Mouse (Mus musculus): ENCODE measurements around the gene Ntn3.
A peak's percentile ranks its signal among the peaks of the same experiment; 100 is the strongest.

The Ntn3 gene

GRCm38 (mm10) chr17:24211631-24212440 lies 2.5 kb upstream of the Ntn3 start:
- DNase-seq (ENCODE audit: low read depth, low spot score): no peak

GRCm38 (mm10) chr17:24210591-24210990 lies 1.3 kb upstream of the Ntn3 start:
- DNase-seq (ENCODE audit: low read depth, low spot score): no peak

GRCm38 (mm10) chr17:24209916-24210240 lies 547 bp upstream of the Ntn3 start:
- DNase-seq (ENCODE audit: low read depth, low spot score): no peak

GRCm38 (mm10) chr17:24208641-24209042 lies 689 bp downstream of the Ntn3 start:
- no peak for DNase-seq (ENCODE audit: low read depth, low spot score)

- DNase-seq (ENCODE audit: low read depth, low spot score): no peak
These were observed 1.3 kb downstream of the Ntn3 start for GRCm38 (mm10) chr17:24207768-24208640.

GRCm38 (mm10) chr17:24206451-24207351 lies 2.6 kb downstream of the Ntn3 start:
- DNase-seq (ENCODE audit: low read depth, low spot score): no peak

GRCm38 (mm10) chr17:24205908-24206361 lies 3.4 kb downstream of the Ntn3 start:
- no peak for DNase-seq (ENCODE audit: low read depth, low spot score)

GRCm38 (mm10) chr17:24205284-24205888 lies 3.9 kb downstream of the Ntn3 start, which contains the start of gene Tbc1d24:
TSS of gene Tbc1d24 (minus strand) at chr17:24205562.
- peak; percentile 88 for DNase-seq (ENCODE audit: low read depth, low spot score)

GRCm38 (mm10) chr17:24204846-24205245 lies 4.5 kb downstream of the Ntn3 start:
- DNase-seq (ENCODE audit: low read depth, low spot score): no peak

GRCm38 (mm10) chr17:24203611-24204534 lies 5.5 kb downstream of the Ntn3 start:
- no peak for DNase-seq (ENCODE audit: low read depth, low spot score)

- no peak for DNase-seq (ENCODE audit: low read depth, low spot score)
These were observed 6.3 kb downstream of the Ntn3 start for GRCm38 (mm10) chr17:24203068-24203467.

- no peak for DNase-seq (ENCODE audit: low read depth, low spot score)
These were observed 8.2 kb downstream of the Ntn3 start for GRCm38 (mm10) chr17:24201092-24201491.

- no peak for DNase-seq (ENCODE audit: low read depth, low spot score)
These were observed 9.6 kb downstream of the Ntn3 start for GRCm38 (mm10) chr17:24199741-24200140.

- no peak for DNase-seq (ENCODE audit: low read depth, low spot score)
These were observed 10.1 kb downstream of the Ntn3 start for GRCm38 (mm10) chr17:24199252-24199651.

- no peak for DNase-seq (ENCODE audit: low read depth, low spot score)
These were observed 12.1 kb downstream of the Ntn3 start for GRCm38 (mm10) chr17:24197032-24197824.

- DNase-seq (ENCODE audit: low read depth, low spot score): no peak
These were observed 14.0 kb downstream of the Ntn3 start for GRCm38 (mm10) chr17:24195349-24195748.

- no peak for DNase-seq (ENCODE audit: low read depth, low spot score)
These were observed 15.6 kb downstream of the Ntn3 start for GRCm38 (mm10) chr17:24193769-24194168.

GRCm38 (mm10) chr17:24193268-24193667 lies 16.1 kb downstream of the Ntn3 start:
- no peak for DNase-seq (ENCODE audit: low read depth, low spot score)

- no peak for DNase-seq (ENCODE audit: low read depth, low spot score)
These were observed 16.5 kb downstream of the Ntn3 start for GRCm38 (mm10) chr17:24192848-24193247.
